Mouse (Mus musculus): ENCODE results near the gene Cdh16.
A peak's percentile ranks its signal among the peaks of the same experiment; 100 is the strongest.

The Cdh16 gene

GRCm38 (mm10) chr8:104613119-104613518, 11.1 kb downstream of the Cdh16 start:
- DNase-seq (ENCODE audit: low spot score in 2 of 2) = no peak

GRCm38 (mm10) chr8:104611613-104612012, 12.6 kb downstream of the Cdh16 start:
- no peak for DNase-seq (ENCODE audit: low spot score in 2 of 2)

GRCm38 (mm10) chr8:104610185-104610766, 13.9 kb downstream of the Cdh16 start:
- DNase-seq (ENCODE audit: low spot score in 2 of 2) = no peak

- no peak for DNase-seq (ENCODE audit: low spot score in 2 of 2)
Measured at GRCm38 (mm10) chr8:104609222-104609621, 15.0 kb downstream of the Cdh16 start.

GRCm38 (mm10) chr8:104607944-104608343, 16.3 kb downstream of the Cdh16 start:
- no peak for DNase-seq (ENCODE audit: low spot score in 2 of 2)

- no peak for DNase-seq (ENCODE audit: low spot score in 2 of 2)
Measured at GRCm38 (mm10) chr8:104606329-104606728, 17.9 kb downstream of the Cdh16 start.

- DNase-seq (ENCODE audit: low spot score in 2 of 2) = no peak
Measured at GRCm38 (mm10) chr8:104603245-104603593, 21.0 kb downstream of the Cdh16 start.

- DNase-seq (ENCODE audit: low spot score in 2 of 2) = peak; percentile 68 to 88
Measured at GRCm38 (mm10) chr8:104602468-104603244, 21.5 kb downstream of the Cdh16 start.

GRCm38 (mm10) chr8:104601941-104602371, 22.2 kb downstream of the Cdh16 start:
- no peak for DNase-seq (ENCODE audit: low spot score in 2 of 2)

GRCm38 (mm10) chr8:104601386-104601785, 22.8 kb downstream of the Cdh16 start:
- no peak for DNase-seq (ENCODE audit: low spot score in 2 of 2)

- no peak for DNase-seq (ENCODE audit: low spot score in 2 of 2)
Measured at GRCm38 (mm10) chr8:104598496-104598895, 25.7 kb downstream of the Cdh16 start.

- no peak for DNase-seq (ENCODE audit: low spot score in 2 of 2)
Measured at GRCm38 (mm10) chr8:104597656-104598055, 26.5 kb downstream of the Cdh16 start.

- DNase-seq (ENCODE audit: low spot score in 2 of 2) = no peak
Measured at GRCm38 (mm10) chr8:104595773-104596536, 28.2 kb downstream of the Cdh16 start.

- DNase-seq (ENCODE audit: low spot score in 2 of 2) = no peak
Measured at GRCm38 (mm10) chr8:104594611-104595362, 29.4 kb downstream of the Cdh16 start.

- DNase-seq (ENCODE audit: low spot score in 2 of 2) = no peak
Measured at GRCm38 (mm10) chr8:104593536-104594325, 30.5 kb downstream of the Cdh16 start.

- no peak for DNase-seq (ENCODE audit: low spot score in 2 of 2)
Measured at GRCm38 (mm10) chr8:104592566-104592965, 31.6 kb downstream of the Cdh16 start.

- no peak for DNase-seq (ENCODE audit: low spot score in 2 of 2)
Measured at GRCm38 (mm10) chr8:104591856-104592255, 32.3 kb downstream of the Cdh16 start.

GRCm38 (mm10) chr8:104591133-104591834, 32.9 kb downstream of the Cdh16 start, which contains the start of gene Pdp2:
Gene Pdp2 (plus strand): TSS chr8:104591451.
- peak; percentile 76 to 90 for DNase-seq (ENCODE audit: low spot score in 2 of 2)

- DNase-seq (ENCODE audit: low spot score in 2 of 2) = no peak
Measured at GRCm38 (mm10) chr8:104590284-104590683, 33.9 kb downstream of the Cdh16 start.

- DNase-seq (ENCODE audit: low spot score in 2 of 2) = no peak
Measured at GRCm38 (mm10) chr8:104584522-104584921, 39.7 kb downstream of the Cdh16 start.
